Mouse (Mus musculus): ENCODE results near the gene Hint3. TPM values are rescaled to one million over a fixed set of nuclear protein-coding genes. Genes with fewer than 3 reads are reported as not detected.

The Hint3 gene
- total and polyA plus RNA-seq, 2 experiments from 2014 or later = 33.4 to 75.0 TPM

DNA sequence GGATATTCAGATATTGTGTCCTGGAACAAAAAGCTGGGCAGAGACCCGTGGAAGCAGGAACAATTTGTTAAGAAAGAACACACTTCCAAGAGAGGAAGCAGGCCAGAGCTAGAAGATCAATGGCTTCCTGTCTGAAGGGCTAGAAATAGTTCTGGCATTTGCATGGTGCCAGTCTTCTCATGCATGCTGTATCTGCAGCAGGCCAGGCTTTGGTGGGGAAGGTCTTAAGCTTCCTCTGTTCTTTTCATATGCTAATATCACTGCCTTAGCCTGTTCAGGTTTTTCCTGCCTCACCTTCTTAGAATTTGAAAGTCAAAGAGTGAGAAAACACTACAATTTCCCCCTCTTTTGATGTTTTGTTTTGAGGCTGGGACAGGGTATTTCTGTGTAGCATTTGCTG lies 1.9 kb downstream of the Hint3 start:
- Histone ChIP-seq H3K9ac (replicated peaks; ENCODE audit: low read depth, low read length) (no peak overlapping the region), H3K9me3 (replicated peaks; ENCODE audit: control insufficient read depth, low read length) (no peaks in the 10 kb centered on the region), H3K4me2 (ENCODE audit: low read depth, low read length) (no peak overlapping the region), H3K27me3 (ENCODE audit: control insufficient read depth, insufficient read depth, low read length) (no peaks in the 10 kb centered on the region), H3K4me1 (ENCODE audit: control insufficient read depth, insufficient read depth) (no peaks in the 10 kb centered on the region), H3K4me3 (ENCODE audit: low read depth, low read length) (no peak overlapping the region), H3K27ac (ENCODE audit: low read depth) (no peak overlapping the region), H3K36me3 (replicated peaks; ENCODE audit: control insufficient read depth, insufficient read depth, low read length) (no peaks in the 10 kb centered on the region)
- DNase-seq (ENCODE audit: low spot score) = no peak
- WGBS = 30% methylated on average over 1 of the region's 1 CpGs
- TF ChIP-seq CTCF (IDR thresholded peaks at IDR 0.05; ENCODE audit: low read depth) (no peak), EP300 (IDR thresholded peaks at IDR 0.05; ENCODE audit: low read depth) (no peak)
- no peak for ATAC-seq (ENCODE audit: insufficient read depth, low read depth)

DNA sequence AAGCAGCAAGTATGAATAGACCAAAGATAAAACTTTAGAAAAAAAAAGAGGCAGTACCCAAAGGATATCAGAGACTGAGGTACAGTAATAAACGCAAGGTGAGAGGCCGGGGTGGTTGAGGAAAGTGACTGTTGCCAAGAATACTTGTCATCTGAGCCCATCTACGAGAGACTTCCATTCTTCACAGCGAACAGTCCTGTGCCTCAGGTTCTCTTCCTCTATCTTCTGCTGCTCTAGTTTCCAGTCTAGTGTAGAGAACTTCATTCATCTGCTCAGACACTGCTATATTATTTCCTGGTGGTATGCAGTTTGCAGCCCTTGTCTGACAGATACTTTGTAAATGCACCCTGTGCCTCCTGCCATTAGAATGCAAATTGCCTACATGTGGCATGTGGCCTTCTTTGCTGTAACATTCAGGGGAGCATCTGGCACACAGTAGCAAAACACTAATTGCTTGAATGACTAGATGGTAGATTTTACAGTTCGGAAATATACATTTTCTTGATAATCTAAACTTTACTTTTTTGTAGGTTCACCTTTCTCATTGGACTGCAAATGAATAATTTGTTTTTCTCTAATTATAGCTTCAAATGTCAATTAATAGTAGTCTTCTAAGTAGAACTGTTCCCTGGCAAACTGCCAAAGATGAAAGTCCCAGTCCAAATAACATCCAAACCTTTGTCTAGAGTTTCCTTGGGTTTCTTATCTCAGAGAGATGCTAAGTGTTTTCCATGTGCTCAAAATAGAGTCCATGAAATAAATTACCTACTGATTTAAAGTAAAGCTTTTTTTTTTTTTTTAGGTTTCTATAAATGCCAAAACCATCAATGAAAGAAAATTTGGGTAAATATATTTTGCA lies 5.0 kb downstream of the Hint3 start:
- Histone ChIP-seq H3K27ac (ENCODE audit: low read depth) (peak overlapping the region; percentile 17; the same call in 1 of the 2 replicates), H3K9me3 (replicated peaks; ENCODE audit: control insufficient read depth, low read length) (no peaks in the 10 kb centered on the region), H3K4me1 (ENCODE audit: control insufficient read depth, insufficient read depth) (no peaks in the 10 kb centered on the region), H3K9ac (replicated peaks; ENCODE audit: low read depth, low read length) (0 out of 2 replicates have a peak overlapping the region, but pooled peaks have one; percentile 3), H3K4me2 (ENCODE audit: low read depth, low read length) (no peak overlapping the region), H3K27me3 (ENCODE audit: control insufficient read depth, insufficient read depth, low read length) (no peaks in the 10 kb centered on the region), H3K4me3 (ENCODE audit: low read depth, low read length) (no peak overlapping the region), H3K36me3 (replicated peaks; ENCODE audit: control insufficient read depth, insufficient read depth, low read length) (no peaks in the 10 kb centered on the region)
- 45% methylated on average over 5 of the region's 5 CpGs for WGBS
- no peak for TF ChIP-seq CTCF (IDR thresholded peaks at IDR 0.05; ENCODE audit: low read depth)
- TF ChIP-seq EP300 (IDR thresholded peaks at IDR 0.05; ENCODE audit: low read depth) = no peak
- ATAC-seq (ENCODE audit: insufficient read depth, low read depth) (no peak), DNase-seq (ENCODE audit: low spot score) (no peak)

DNA sequence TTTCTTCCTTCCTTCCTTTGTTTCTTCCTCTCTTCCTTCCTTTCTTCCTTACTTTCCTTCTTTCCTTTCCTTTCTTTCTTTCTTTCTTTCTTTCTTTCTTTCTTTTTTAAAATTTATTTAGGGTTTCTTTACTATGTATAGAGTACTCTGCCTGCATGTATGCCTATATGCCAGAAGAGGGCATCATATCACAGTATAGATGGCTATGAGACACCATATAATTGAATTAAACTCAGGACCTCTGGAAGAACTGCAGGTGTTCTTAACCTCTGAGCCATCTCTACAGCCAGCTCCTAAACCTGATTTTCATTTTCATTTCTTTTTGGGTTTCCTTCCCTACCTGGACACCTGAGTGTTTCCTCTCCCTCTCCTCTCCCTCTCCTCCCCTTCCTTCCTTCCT lies 6.5 kb downstream of the Hint3 start:
- Histone ChIP-seq H3K4me1 (ENCODE audit: control insufficient read depth, insufficient read depth) (no peaks in the 10 kb centered on the region), H3K9ac (replicated peaks; ENCODE audit: low read depth, low read length) (no peak overlapping the region), H3K4me2 (ENCODE audit: low read depth, low read length) (no peak overlapping the region), H3K4me3 (ENCODE audit: low read depth, low read length) (no peak overlapping the region), H3K27ac (ENCODE audit: low read depth) (no peak overlapping the region), H3K36me3 (replicated peaks; ENCODE audit: control insufficient read depth, insufficient read depth, low read length) (no peaks in the 10 kb centered on the region), H3K27me3 (ENCODE audit: control insufficient read depth, insufficient read depth, low read length) (no peaks in the 10 kb centered on the region), H3K9me3 (replicated peaks; ENCODE audit: control insufficient read depth, low read length) (no peaks in the 10 kb centered on the region)
- TF ChIP-seq CTCF (IDR thresholded peaks at IDR 0.05; ENCODE audit: low read depth) (no peak), EP300 (IDR thresholded peaks at IDR 0.05; ENCODE audit: low read depth) (no peak)
- ATAC-seq (ENCODE audit: insufficient read depth, low read depth) = no peak
- DNase-seq (ENCODE audit: low spot score) = peak; percentile 56

- Histone ChIP-seq H3K9me3 (replicated peaks; ENCODE audit: control insufficient read depth, low read length) (no peaks in the 10 kb centered on the region), H3K36me3 (replicated peaks; ENCODE audit: control insufficient read depth, insufficient read depth, low read length) (no peaks in the 10 kb centered on the region), H3K4me2 (ENCODE audit: low read depth, low read length) (peak overlapping the region; percentile 65), H3K27ac (ENCODE audit: low read depth) (peak overlapping the region; percentile 99), H3K9ac (replicated peaks; ENCODE audit: low read depth, low read length) (peak overlapping the region; percentile 67), H3K27me3 (ENCODE audit: control insufficient read depth, insufficient read depth, low read length) (no peaks in the 10 kb centered on the region), H3K4me3 (ENCODE audit: low read depth, low read length) (peak overlapping the region; percentile 71), H3K4me1 (ENCODE audit: control insufficient read depth, insufficient read depth) (no peaks in the 10 kb centered on the region)
- ATAC-seq (ENCODE audit: insufficient read depth, low read depth) = no peak
- 39% methylated on average over 3 of the region's 3 CpGs for WGBS
- no peak for TF ChIP-seq CTCF (IDR thresholded peaks at IDR 0.05; ENCODE audit: low read depth)
- no peak for DNase-seq (ENCODE audit: low spot score)
Measured at GRCm38 (mm10) chr10:30618918-30619210, 10.6 kb downstream of the Hint3 start.

GRCm38 (mm10) chr10:30618091-30618917 lies 11.1 kb downstream of the Hint3 start:
- TF ChIP-seq CTCF (IDR thresholded peaks at IDR 0.05; ENCODE audit: low read depth) (peak; percentile 13; the same call in 1 of the 2 replicates), EP300 (IDR thresholded peaks at IDR 0.05; ENCODE audit: low read depth) (peak; percentile 83)
- Histone ChIP-seq H3K36me3 (replicated peaks; ENCODE audit: control insufficient read depth, insufficient read depth, low read length) (peaks cover 2% of the 10 kb centered on the region; the same call in 1 of the 2 replicates), H3K27ac (ENCODE audit: low read depth) (peak overlapping the region; percentile 99), H3K9me3 (replicated peaks; ENCODE audit: control insufficient read depth, low read length) (no peaks in the 10 kb centered on the region), H3K4me2 (ENCODE audit: low read depth, low read length) (peak overlapping the region; percentile 79), H3K9ac (replicated peaks; ENCODE audit: low read depth, low read length) (peak overlapping the region; percentile 67), H3K4me1 (ENCODE audit: control insufficient read depth, insufficient read depth) (no peaks in the 10 kb centered on the region), H3K4me3 (ENCODE audit: low read depth, low read length) (peak overlapping the region; percentile 71), H3K27me3 (ENCODE audit: control insufficient read depth, insufficient read depth, low read length) (no peaks in the 10 kb centered on the region)
- peak; percentile 97 for DNase-seq (ENCODE audit: low spot score)
- WGBS = 2% methylated on average over 49 of the region's 49 CpGs
- ATAC-seq (ENCODE audit: insufficient read depth, low read depth) = peak; percentile 100
